Mouse (Mus musculus) erythroblast, embryonic 14.5 days (primary cell): ENCODE measurements around the gene Clstn2. TPM values are rescaled to one million over a fixed set of nuclear protein-coding genes. Genes with fewer than 3 reads are reported as not detected.

Source experiments
- H3K27me3 ChIP-seq: 2 replicates; pipeline ENCODE4 v1.6.1; 2012; ENCODE audit warnings: inconsistent platforms; ENCODE audit not compliant: control insufficient read depth
- H3K36me3 ChIP-seq: 2 replicates; pipeline ENCODE4 v1.6.1; 2012; ENCODE audit warnings: mild to moderate bottlenecking, inconsistent platforms; ENCODE audit not compliant: control insufficient read depth
- H3K4me1 ChIP-seq: 2 replicates; pipeline ENCODE4 v1.6.1; 2012; ENCODE audit warnings: inconsistent platforms; ENCODE audit not compliant: control insufficient read depth
- H3K4me3 ChIP-seq: replicated peaks from 2 replicates; pipeline ENCODE3; 2012; ENCODE audit warnings: moderate library complexity, mild to moderate bottlenecking, inconsistent platforms
- H3K9me3 ChIP-seq: 2 replicates; pipeline ENCODE4 v1.6.1; 2012; ENCODE audit warnings: low read length, inconsistent platforms, mixed read lengths; ENCODE audit not compliant: control insufficient read depth
- GATA1 ChIP-seq: IDR thresholded peaks from 2 replicates; pipeline ENCODE4 v1.6.1; 2012; ENCODE audit warnings: low read length, inconsistent platforms, mixed read lengths
- TAL1 ChIP-seq: IDR thresholded peaks from 3 replicates; pipeline ENCODE4 v1.6.1; 2012; ENCODE audit warnings: low read length, inconsistent platforms, mixed read lengths
- polyA plus RNA-seq: library from polyadenylated mRNA; stranded (reverse); fragments of >175 nt; gene quantifications from 2 replicates; pipeline ENCODE4 v1.2.3, GENCODE M21; 2012

Gene Clstn2
- polyA plus RNA-seq, 1 experiment, result not detected

DNA sequence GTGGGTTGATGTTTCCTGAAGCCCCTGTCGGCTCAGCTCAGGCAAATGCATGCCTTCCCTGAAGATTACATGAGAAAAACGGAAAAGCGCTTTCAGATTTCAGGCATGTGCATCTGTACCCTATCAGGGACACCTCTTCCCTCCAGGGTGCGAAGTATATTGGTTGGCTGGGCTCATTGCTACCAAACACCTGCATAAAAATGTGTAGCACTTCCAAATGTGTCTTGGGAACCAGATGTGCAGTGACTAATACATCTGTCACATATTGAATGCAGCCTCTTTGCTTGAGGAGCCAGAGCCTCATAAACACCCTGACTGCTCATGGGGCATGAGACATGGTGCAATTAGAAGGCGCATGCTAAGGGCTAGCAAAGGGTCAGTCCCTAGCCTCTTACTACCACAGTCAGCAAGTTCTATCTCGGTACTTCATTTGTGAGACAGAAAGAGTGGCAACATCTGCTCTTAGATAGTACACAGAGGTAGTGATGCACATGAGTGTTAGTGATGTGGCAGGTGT lies 267.7 kb downstream of the Clstn2 start:
- H3K36me3 ChIP-seq, result no peaks in the 10 kb centered on the region
- TF ChIP-seq GATA1, result no peak
- H3K4me3 ChIP-seq, result no peak overlapping the region
- H3K9me3 ChIP-seq, result peaks cover 12% of the 10 kb centered on the region
- no peaks in the 10 kb centered on the region for H3K27me3 ChIP-seq
- H3K4me1 ChIP-seq, result no peaks in the 10 kb centered on the region

DNA sequence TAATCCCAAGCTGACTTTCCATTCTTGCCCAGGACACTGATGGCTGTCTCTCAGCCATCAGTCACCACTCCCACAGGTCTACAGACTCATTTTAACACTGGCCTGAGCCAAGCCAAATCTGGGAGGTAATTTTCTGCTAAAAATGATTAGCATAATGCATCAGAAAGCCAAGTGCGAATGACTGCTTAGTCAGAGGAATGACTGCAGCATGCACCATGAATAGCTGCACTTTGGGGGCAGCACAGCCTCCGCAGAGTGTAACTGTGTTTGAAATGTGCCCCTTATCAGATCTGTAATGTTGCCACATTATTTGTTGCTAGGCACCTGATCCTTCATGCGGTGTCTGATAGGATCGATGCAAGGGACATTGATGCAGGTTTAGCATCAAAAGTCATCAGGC lies 269.9 kb downstream of the Clstn2 start:
- no peaks in the 10 kb centered on the region for H3K36me3 ChIP-seq
- TF ChIP-seq GATA1 (no peak), TAL1 (no peak)

DNA sequence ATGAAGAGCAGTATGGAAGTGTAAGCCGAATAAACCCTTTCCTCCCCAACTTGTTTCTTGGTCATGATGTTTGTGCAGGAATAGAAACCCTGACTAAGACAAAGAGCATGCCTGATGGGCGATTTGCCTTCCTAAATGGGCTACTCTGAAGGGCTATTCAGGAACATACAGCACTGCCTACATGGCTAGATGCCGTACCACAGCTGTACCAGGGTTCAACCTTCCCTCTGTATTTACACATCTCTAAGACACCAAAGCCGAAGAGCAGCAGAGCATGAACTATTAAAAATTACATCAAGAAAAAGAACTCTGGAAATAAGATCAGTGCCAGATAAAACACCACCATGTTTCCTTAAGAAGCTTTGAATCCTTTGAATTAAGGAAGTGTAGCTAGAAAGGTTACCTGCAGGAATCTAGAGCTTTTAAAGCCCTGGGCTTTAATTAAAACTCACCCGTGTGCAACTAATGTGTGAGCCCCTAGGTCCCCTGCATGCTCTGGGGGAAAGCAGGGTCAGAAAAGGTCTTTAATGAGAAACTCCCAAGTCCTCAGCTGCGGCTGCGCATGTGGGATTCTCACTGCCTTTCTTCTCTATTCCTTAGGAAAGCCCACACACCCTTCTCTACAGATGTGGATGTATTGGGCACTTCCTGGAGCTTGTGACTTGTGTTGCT lies 277.2 kb downstream of the Clstn2 start:
- Histone ChIP-seq H3K4me3 (no peak overlapping the region), H3K9me3 (no peaks in the 10 kb centered on the region), H3K4me1 (no peaks in the 10 kb centered on the region), H3K27me3 (no peaks in the 10 kb centered on the region), H3K36me3 (no peaks in the 10 kb centered on the region)
- no peak for TF ChIP-seq GATA1

More for the DNA sequence above, 269.9 kb downstream of the Clstn2 start:
- Histone ChIP-seq H3K27me3 (no peaks in the 10 kb centered on the region), H3K4me1 (no peaks in the 10 kb centered on the region), H3K9me3 (peaks cover 10% of the 10 kb centered on the region), H3K4me3 (no peak overlapping the region)

DNA sequence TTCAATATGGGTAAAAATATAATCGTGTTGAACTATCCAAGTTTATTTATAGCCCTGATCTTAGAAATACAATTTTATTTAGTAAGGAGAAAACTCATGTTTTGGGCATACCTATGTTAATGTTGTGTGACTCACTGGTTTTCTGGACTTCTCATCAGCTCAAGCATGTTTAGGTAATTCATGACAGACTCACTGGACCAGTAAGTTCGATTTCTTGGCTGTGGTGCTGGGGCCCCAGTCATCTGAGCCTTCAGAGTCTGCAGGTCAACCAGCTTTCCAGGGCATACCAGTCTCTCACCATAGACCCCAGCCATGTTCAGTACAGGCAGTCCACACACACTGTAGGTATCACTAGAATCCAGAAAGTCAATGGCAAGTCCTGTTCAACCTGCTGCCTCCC lies 279.3 kb downstream of the Clstn2 start:
- H3K4me3 ChIP-seq, result no peak overlapping the region
- H3K36me3 ChIP-seq, result no peaks in the 10 kb centered on the region
- peaks cover 3% of the 10 kb centered on the region; the same call in 1 of the 2 replicates for H3K9me3 ChIP-seq
- no peaks in the 10 kb centered on the region for H3K4me1 ChIP-seq
- H3K27me3 ChIP-seq, result no peaks in the 10 kb centered on the region
- no peak for TF ChIP-seq TAL1
- TF ChIP-seq GATA1, result no peak

DNA sequence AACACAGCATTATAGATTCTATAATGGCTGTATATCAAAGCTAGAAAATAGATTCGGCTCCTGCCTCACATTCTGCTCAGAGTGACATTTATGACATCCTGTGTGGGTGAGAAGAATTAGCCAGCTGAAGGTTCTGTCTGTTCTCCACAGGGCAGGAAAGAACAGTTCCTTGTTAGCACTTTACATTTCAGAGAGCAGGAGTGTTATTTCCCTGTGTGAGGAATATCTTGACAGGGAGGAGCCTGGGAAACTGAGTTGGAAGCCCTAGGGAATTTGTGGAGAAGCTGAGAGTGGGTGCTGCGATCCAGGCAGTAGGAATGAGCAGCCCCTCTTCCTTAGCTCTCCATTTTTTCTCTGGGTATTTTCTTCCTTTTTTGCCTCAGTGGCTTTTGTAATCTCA lies 286.4 kb downstream of the Clstn2 start:
- TF ChIP-seq TAL1, result no peak
- no peak for TF ChIP-seq GATA1
- H3K27me3 ChIP-seq, result no peaks in the 10 kb centered on the region
- peaks cover 3% of the 10 kb centered on the region; the same call in 1 of the 2 replicates for H3K9me3 ChIP-seq
- H3K36me3 ChIP-seq, result no peaks in the 10 kb centered on the region
- no peak overlapping the region for H3K4me3 ChIP-seq
- no peaks in the 10 kb centered on the region for H3K4me1 ChIP-seq

DNA sequence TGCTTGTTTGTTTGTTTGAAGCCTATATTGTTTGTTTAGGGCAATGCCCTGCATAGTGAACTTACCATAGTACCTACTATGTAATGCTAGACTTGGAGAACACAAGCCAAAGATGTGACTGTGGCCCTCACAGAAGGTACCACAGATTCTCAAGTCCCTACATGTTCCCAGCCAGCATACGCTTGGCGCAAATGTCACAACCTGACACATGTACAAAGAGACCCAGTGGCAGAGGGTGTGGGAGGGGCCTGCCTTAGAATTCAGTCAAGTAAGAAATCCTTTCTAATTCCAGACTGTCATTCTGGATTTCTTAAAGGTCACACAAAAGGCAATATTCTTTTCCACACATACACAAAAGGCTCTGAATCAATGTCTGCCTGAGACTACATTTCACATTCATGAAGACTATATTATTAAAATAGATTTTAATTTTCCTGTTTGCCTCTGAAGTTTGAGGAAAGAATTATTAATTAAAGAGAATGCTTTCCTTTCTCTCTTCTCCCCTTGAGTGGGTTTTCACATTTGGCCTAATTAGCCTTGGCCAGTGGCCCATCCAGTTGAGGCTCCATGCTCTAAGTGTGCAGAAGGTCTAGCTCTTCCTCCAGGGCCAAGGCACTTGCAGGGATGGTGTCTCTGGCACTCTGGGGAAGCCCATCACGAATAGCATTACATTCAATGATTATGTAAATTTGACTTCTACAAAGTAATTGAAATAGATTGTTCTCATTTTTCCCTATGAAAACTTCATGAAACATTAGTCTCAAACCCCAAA lies 305.1 kb downstream of the Clstn2 start:
- H3K4me1 ChIP-seq, result no peaks in the 10 kb centered on the region
- no peak for TF ChIP-seq TAL1
- TF ChIP-seq GATA1, result no peak

DNA sequence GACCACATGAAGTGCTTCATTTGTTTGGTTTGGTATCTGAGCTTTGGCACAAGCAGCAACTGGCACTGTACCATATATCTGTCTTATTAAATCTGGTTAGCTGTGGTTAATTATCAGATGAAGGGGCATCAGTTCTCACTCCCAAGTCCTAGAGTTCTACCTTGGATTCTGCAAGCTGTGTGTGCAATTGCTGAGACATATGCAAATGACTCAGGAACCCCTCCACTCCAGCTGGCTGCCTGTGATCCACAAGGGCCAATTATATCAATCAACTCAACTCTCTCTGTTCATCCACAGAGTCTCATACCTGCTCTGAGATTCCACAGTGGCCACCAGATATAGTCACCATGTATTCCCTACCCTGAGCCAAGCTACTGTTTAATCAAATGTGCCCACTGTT lies 315.3 kb downstream of the Clstn2 start:
- H3K36me3 ChIP-seq, result no peaks in the 10 kb centered on the region
- TF ChIP-seq GATA1 (no peak), TAL1 (no peak)
- no peaks in the 10 kb centered on the region for H3K9me3 ChIP-seq
- H3K4me1 ChIP-seq, result no peaks in the 10 kb centered on the region
- H3K4me3 ChIP-seq, result no peak overlapping the region
- H3K27me3 ChIP-seq, result no peaks in the 10 kb centered on the region

More for the DNA sequence above, 305.1 kb downstream of the Clstn2 start:
- H3K4me3 ChIP-seq, result no peak overlapping the region
- no peaks in the 10 kb centered on the region for H3K36me3 ChIP-seq
- H3K27me3 ChIP-seq, result no peaks in the 10 kb centered on the region
- H3K9me3 ChIP-seq, result no peaks in the 10 kb centered on the region; the same call in 1 of the 2 replicates

DNA sequence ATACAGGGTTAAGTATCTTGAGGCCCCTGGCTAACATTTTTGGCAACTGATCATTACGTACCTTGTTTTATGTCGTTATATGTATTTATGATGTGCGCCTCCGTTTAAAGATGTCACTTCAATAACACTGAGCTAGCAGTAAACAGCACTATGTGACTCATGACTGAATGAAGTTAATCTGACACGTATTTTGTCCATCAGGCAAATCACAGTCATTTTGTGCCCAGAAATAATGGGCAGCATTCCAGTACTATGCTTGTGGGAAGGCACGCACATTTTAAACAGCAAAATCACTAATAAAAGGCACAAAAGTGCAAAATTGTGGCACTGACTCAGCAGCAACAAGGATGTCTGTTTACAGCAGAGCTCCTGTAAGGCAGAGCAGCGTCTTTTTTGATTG lies 316.0 kb downstream of the Clstn2 start:
- Histone ChIP-seq H3K36me3 (no peaks in the 10 kb centered on the region), H3K27me3 (no peaks in the 10 kb centered on the region), H3K4me1 (no peaks in the 10 kb centered on the region), H3K9me3 (no peaks in the 10 kb centered on the region; the same call in 1 of the 2 replicates), H3K4me3 (no peak overlapping the region)
- TF ChIP-seq GATA1, result no peak
- TF ChIP-seq TAL1, result no peak

DNA sequence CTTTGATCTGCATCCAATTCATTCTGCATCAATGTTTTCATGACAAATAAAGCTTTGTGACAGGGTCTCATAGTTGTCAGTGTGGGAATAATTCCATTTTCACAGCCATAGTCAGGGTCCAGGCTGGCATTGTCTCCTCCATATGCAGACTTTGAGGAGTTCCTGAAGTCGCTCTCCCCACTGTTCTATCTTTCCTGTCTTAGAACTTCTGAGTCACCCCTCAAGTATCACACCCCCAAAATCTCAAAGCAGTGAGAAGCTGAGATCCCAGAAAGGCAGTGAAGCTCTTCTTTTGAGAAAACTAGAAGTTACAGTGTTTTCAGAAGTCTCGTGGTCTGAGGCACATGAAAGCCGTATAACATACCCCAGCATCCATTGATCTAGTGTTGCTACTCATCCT lies 320.1 kb downstream of the Clstn2 start:
- no peak overlapping the region for H3K4me3 ChIP-seq
- H3K9me3 ChIP-seq, result peaks cover 4% of the 10 kb centered on the region; the same call in 1 of the 2 replicates
- H3K27me3 ChIP-seq, result no peaks in the 10 kb centered on the region
- TF ChIP-seq TAL1 (no peak), GATA1 (no peak)
- no peaks in the 10 kb centered on the region for H3K4me1 ChIP-seq
- H3K36me3 ChIP-seq, result no peaks in the 10 kb centered on the region
